ENCODE assay signal across 17 mouse cellular contexts in the genomic region with DNA sequence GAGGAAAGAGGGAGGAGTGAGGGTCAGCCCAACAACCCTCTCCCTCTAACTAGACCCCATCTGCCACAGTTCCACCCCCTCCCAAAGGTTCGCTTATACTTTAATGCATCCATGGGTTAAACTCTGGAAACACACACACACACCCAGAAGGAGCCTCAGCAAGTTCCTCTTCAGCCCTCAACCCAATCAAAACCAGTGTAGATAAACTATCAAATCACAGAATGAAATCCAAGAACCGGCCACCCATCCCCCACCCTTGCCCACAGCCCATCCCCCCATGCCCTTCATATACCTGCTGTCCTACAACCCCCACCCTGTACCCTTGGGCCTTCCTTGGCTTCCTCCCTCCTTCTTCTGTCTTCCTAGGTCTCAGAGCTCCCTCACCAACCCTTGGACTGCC. TPM values are rescaled to one million over a fixed set of nuclear protein-coding genes. Genes with fewer than 3 reads are reported as not detected.
"Had no signal": no experiment of that assay in that cellular context is flagged by ENCODE, and none has a peak within 500 bp of the region (broad histone marks: within the 10 kb centered on the region; RNA-seq: fewer than 3 reads in every experiment).

No protein-coding gene starts in this region.

- H3K9me3 ChIP-seq: stomach, embryonic 15.5 days had no signal

- H3K27ac ChIP-seq: neural tube, embryonic 13.5 days; neural tube, embryonic 15.5 days; stomach, embryonic 15.5 days; stomach, postnatal 0 days had no signal

- H3K36me3 ChIP-seq: neural tube, embryonic 13.5 days; neural tube, embryonic 15.5 days; stomach, embryonic 15.5 days had no signal

- H3K4me2 ChIP-seq: neural tube, embryonic 13.5 days; neural tube, embryonic 15.5 days; stomach, embryonic 15.5 days had no signal

- DNase-seq: retina, postnatal 1 day; right cerebral cortex, adult 18-20 months; right cerebral cortex, postnatal 14 days; right cerebral cortex, postnatal 25 days; right cerebral cortex, postnatal 4 days; spleen, adult 18-20 months; thymus, adult 18-20 months; thymus, adult 2 months; thymus, postnatal 14 days; thymus, postnatal 25 days; thymus, postnatal 36 days; thymus, postnatal 4 days had no signal

- H3K27me3 ChIP-seq: neural tube, embryonic 13.5 days; neural tube, embryonic 15.5 days; stomach, embryonic 15.5 days had no signal

- H3K9ac ChIP-seq: neural tube, embryonic 13.5 days; neural tube, embryonic 15.5 days; stomach, embryonic 15.5 days had no signal

- H3K4me3 ChIP-seq: neural tube, embryonic 13.5 days; neural tube, embryonic 15.5 days; stomach, embryonic 15.5 days had no signal

- H3K4me1 ChIP-seq: neural tube, embryonic 13.5 days; neural tube, embryonic 15.5 days; stomach, embryonic 15.5 days had no signal

RNA-seq across cellular contexts. Expression of a gene that starts 35.4 kb away (rescaled TPM):
- total RNA-seq: neutrophil, adult 5-6 weeks had no signal
